Mouse (Mus musculus) gastrocnemius, adult 2 months (tissue): ENCODE data around the gene Cyp4f13. TPM values are rescaled to one million over a fixed set of nuclear protein-coding genes. Genes with fewer than 3 reads are reported as not detected.

ENCODE experiments used
- DNase-seq: peaks from one replicate; pipeline ENCODE4 v3.0.0; 2022
- H3K27ac ChIP-seq: fragments of 200-600 bp; 2 replicates; pipeline ENCODE4 v1.8.1; 2022; ENCODE audit warnings: mild to moderate bottlenecking
- H3K4me3 ChIP-seq: fragments of 200-600 bp; 2 replicates; pipeline ENCODE4 v1.8.1; 2022; ENCODE audit warnings: mild to moderate bottlenecking, moderate library complexity
- CTCF ChIP-seq: fragments of 200-600 bp; IDR thresholded peaks from 2 replicates; pipeline ENCODE4 v1.8.1; 2022; ENCODE audit warnings: antibody characterized with exemption, mild to moderate bottlenecking, moderate library complexity
- intact Hi-C: fragments of 180-260 bp; cut with DNase I; formaldehyde crosslinking; loops from one replicate; pipeline ENCODE4 v1.15.1; 2025
- long read RNA-seq, 2 experiments: library from polyadenylated mRNA; stranded (forward); transcript quantifications; one replicate each; pipeline ENCODE4 v2.0.0; 2021
- total RNA-seq, 2 experiments: library from RNA; stranded (reverse); gene quantifications; 2 replicates each; pipeline ENCODE4 v1.2.3; 2021

The Cyp4f13 gene
- total RNA-seq, result 10 to 100 TPM in 1 of 2 experiments, 1 to 10 TPM in 1; 8.8 to 11.0 TPM
- long read RNA-seq, experiment 1, partial matches to known transcripts, result 0 of 4 reads
- long read RNA-seq, experiment 1, other reads (novel, unspliced or antisense), result 2 of 4 reads
- long read RNA-seq, experiment 2, partial matches to known transcripts, result 0 of 3 reads
- long read RNA-seq, experiment 2, other reads (novel, unspliced or antisense), result 1 of 3 reads

DNA sequence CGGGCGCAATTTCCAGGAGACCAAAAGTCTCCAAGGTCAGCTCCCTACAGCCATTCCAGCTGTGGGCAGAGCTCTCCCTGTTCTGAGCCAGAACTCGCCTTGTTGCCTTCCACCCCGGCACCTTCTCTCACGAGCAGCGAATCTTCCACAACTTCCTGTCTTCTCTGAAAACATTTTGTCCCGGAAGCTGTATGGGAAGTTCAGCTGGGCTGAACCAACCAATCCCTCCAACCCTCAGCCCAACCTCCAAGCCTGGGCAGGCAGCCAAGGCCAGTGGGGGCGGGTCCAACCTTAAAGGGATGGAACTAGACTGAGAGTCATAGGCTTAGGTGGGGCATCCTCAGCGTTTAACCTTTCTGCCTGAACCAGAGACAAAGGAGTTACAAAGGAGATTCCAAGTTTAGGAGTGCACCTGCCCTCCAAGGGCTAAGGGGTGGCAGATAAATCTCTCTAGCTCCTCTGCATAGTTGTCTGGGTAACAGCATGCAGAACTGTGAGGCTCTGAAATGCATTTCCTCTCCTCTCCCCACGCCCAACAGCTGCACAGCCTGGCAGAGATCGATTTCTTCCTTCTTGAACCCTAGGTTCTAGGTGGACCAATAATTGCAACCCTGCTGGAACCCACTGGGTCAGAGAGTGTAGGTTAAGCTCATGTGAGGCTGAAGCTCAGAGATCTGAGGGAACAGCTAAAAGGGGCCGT lies at the start of gene Cyp4f13:
TSS of gene Cyp4f13 (minus strand) at position 188 of the 700 bp plus-strand sequence.
- intact Hi-C loops, result loop anchor here (2.0 to 5.0 kb wide), 2 partner anchors 57 to 175 kb away; partner anchors contain the start of gene Zfp870
- TF ChIP-seq CTCF, result no peak
- peak; percentile 99 for DNase-seq
- peak within 1 kb of the TSS; percentile 94 for H3K27ac ChIP-seq
- H3K4me3 ChIP-seq, result peak within 1 kb of the TSS; percentile 88

DNA sequence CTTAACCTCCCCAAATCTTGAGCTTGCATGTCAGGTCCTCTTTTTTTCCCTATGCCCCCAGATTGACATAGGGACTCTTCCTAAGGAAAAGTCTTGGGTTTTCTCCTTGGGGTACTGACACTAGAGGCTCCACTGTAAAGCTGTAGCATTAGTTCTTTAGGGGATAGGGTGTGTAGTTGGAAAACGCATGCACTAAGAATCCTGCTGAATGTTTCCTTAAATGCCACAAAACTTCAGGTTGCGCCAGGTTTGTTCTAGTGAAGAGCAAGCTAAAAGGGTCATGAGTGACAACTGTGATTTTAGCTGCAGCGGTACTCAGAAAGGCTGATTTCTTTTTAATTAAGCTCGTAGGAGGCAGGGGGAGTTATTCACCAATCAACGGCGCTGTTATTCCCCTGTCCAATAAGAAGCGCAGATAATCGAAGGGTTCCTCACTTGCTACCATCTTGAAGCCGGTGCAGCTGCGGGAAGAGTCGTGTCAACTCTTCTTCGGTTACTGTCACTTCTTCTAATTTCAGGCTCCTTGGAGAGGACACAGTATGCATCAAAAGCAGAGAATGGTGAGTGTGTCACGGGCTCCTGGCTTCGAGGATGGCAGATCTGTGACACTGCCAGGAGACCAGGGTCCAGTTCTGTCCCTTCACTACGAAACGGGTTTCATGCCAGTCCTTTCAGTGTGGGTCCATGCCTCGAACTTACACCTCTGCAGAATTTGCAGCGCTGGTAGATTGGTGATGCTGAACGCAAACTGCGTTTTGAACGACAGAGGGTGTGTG lies 45.7 kb upstream of the Cyp4f13 start, which contains the start of gene Zfp952:
TSS of gene Zfp952 (plus strand) at position 431 of the 776 bp plus-strand sequence.
- intact Hi-C loops, result no loop called here
- peak within 1 kb of the TSS; percentile 90 for H3K27ac ChIP-seq
- DNase-seq, result peak; percentile 84
- H3K4me3 ChIP-seq, result peak within 1 kb of the TSS; percentile 93
- no peak for TF ChIP-seq CTCF

GRCm38 (mm10) chr17:32991965-32992698 lies 44.9 kb upstream of the Cyp4f13 start:
- intact Hi-C loops, result no loop called here
- DNase-seq, result no peak
- TF ChIP-seq CTCF, result peak; percentile 35; the same call in 1 of the 2 replicates
- Histone ChIP-seq H3K4me3 (peak overlapping the region; percentile 93), H3K27ac (peak overlapping the region; percentile 90; the same call in 1 of the 2 replicates)

- intact Hi-C loops, result no loop called here
- no peak for DNase-seq
- H3K4me3 ChIP-seq, result no peak overlapping the region
- TF ChIP-seq CTCF, result no peak
- H3K27ac ChIP-seq, result no peak overlapping the region
Measured at GRCm38 (mm10) chr17:32986301-32986700, 39.1 kb upstream of the Cyp4f13 start.

- intact Hi-C loops, result no loop called here
- no peak for DNase-seq
- Histone ChIP-seq H3K4me3 (no peak overlapping the region), H3K27ac (no peak overlapping the region)
- TF ChIP-seq CTCF, result no peak
Measured at GRCm38 (mm10) chr17:32981361-32981760, 34.2 kb upstream of the Cyp4f13 start.

GRCm38 (mm10) chr17:32965623-32966290 lies 18.6 kb upstream of the Cyp4f13 start, which contains the start of gene Zfp472:
Gene Zfp472, plus strand, starts transcription at chr17:32965814.
- intact Hi-C loops, result loop anchor here (5.0 to 10.0 kb wide), 2 partner anchors 73 to 119 kb away; partner anchors contain the start of genes Zfp563 and Zfp870
- Histone ChIP-seq H3K27ac (peak within 1 kb of the TSS; percentile 86), H3K4me3 (peak within 1 kb of the TSS; percentile 89)
- peak; percentile 88 for DNase-seq
- TF ChIP-seq CTCF, result no peak

DNA sequence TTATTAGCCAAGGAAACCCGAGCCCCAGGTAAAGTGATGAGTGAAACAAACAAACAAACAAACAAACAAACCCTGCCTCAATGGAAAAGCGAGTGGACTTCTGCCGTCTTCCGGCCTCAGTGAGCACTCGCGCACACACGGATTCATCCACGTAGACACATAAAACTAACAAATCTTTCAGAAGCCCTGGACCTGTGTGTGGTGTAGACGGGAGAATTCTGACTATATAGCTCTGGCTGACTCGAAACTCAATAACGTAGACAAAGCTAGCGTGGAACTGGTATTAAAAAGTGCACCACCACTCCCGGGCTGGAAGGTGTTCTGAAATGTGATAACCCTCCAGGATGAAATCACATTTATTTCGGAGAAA lies 18.0 kb upstream of the Cyp4f13 start:
- peak; percentile 48 for TF ChIP-seq CTCF
- peak; percentile 25 for DNase-seq
- intact Hi-C loops, result loop anchor here (5.0 to 10.0 kb wide), 2 partner anchors 73 to 120 kb away; partner anchors contain the start of genes Zfp563 and Zfp870
- Histone ChIP-seq H3K4me3 (peak overlapping the region; percentile 89), H3K27ac (peak overlapping the region; percentile 86)

DNA sequence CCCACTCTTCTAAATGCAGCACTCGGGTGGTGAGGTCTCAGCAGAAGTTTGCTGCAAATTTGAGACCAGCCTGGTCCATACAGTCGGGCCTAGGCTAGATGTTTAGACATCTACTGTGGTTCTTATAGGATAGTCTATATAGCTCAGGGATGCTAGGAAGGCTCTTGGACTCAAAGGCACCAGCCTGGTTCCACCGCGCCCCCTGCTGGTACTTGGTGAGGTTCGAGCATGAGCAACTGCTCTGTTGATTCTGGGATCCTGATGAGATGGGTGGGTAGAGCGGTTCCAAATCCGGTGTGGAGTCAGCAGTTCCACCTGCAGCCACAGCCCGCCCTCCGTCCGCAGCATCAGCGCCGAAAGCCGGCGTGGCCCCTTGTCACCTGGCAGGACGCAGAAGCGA lies 4.2 kb upstream of the Cyp4f13 start:
- intact Hi-C loops, result loop anchor here (5.0 kb wide), 1 partner anchor 314 kb away; no protein-coding TSS in a partner anchor
- no peak overlapping the region for H3K27ac ChIP-seq
- TF ChIP-seq CTCF, result peak; percentile 77
- H3K4me3 ChIP-seq, result no peak overlapping the region; the same call in 1 of the 2 replicates
- DNase-seq, result peak; percentile 86

- no peak overlapping the region for H3K27ac ChIP-seq
- H3K4me3 ChIP-seq, result no peak overlapping the region
- no peak for DNase-seq
- intact Hi-C loops, result loop anchor here (5.0 kb wide), 1 partner anchor 314 kb away; no protein-coding TSS in a partner anchor
- TF ChIP-seq CTCF, result no peak
Measured at GRCm38 (mm10) chr17:32951006-32951405, 3.8 kb upstream of the Cyp4f13 start.

GRCm38 (mm10) chr17:32950136-32950535 lies 2.9 kb upstream of the Cyp4f13 start:
- Histone ChIP-seq H3K27ac (no peak overlapping the region), H3K4me3 (no peak overlapping the region)
- TF ChIP-seq CTCF, result no peak
- DNase-seq, result no peak
- intact Hi-C loops, result loop anchor here (5.0 kb wide), 1 partner anchor 313 kb away; no protein-coding TSS in a partner anchor

DNA sequence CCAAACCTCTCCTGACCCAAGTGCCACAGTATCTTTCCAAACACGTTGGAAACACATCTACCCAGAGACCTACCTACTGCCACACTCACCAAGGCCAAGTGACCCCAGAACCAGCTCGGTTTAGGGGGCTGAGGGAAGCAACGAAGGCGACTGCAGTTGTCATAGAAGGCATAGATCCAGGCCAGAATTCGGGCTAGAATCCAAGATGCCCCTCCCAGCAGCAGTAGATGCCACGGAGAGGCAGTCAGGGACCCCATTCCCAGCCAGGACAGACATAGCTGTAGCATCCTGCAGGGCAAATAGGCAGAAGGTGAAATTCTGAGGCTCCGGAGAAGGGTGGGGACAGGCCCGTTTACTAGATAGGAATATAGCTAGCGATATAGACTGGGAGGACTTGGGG lies 486 bp downstream of the Cyp4f13 start:
- TF ChIP-seq CTCF, result no peak
- intact Hi-C loops, result loop anchor here (2.0 to 5.0 kb wide), 2 partner anchors 56 to 174 kb away; partner anchors contain the start of gene Zfp870
- no peak for DNase-seq

More for the DNA sequence above, 486 bp downstream of the Cyp4f13 start:
- H3K27ac ChIP-seq, result peak overlapping the region; percentile 94
- H3K4me3 ChIP-seq, result peak overlapping the region; percentile 88
